Mouse (Mus musculus) intestine, postnatal 0 days (tissue): ENCODE data around the gene Gm498. TPM values are rescaled to one million over a fixed set of nuclear protein-coding genes. Genes with fewer than 3 reads are reported as not detected.

Experiments used
- ATAC-seq: fragments of 200-750 bp; cut with Nextera tagmentation; 2 replicates; pipeline ENCODE4 v1.8.0; 2017; ENCODE audit warnings: mild to moderate bottlenecking, moderate TSS enrichment, moderate library complexity
- H3K27ac ChIP-seq: fragments of 300-500 bp; sonication (generic); 2 replicates; pipeline ENCODE4 v1.5.1; 2014; ENCODE audit warnings: mild to moderate bottlenecking, low read depth, low read length, moderate library complexity
- H3K27me3 ChIP-seq: fragments of 300-500 bp; sonication (generic); replicated peaks from 2 replicates; pipeline ENCODE4 v1.6.1; 2014; ENCODE audit warnings: low read length, mixed read lengths; ENCODE audit not compliant: control insufficient read depth, insufficient read depth
- H3K36me3 ChIP-seq: fragments of 300-500 bp; sonication (generic); 2 replicates; pipeline ENCODE4 v1.6.1; 2014; ENCODE audit warnings: mild to moderate bottlenecking, moderate library complexity; ENCODE audit not compliant: control insufficient read depth, insufficient read depth
- H3K4me1 ChIP-seq: fragments of 300-500 bp; sonication (generic); replicated peaks from 2 replicates; pipeline ENCODE4 v1.6.1; 2014; ENCODE audit warnings: antibody characterized with exemption, low read length, mixed read lengths; ENCODE audit not compliant: control insufficient read depth, insufficient read depth
- H3K4me2 ChIP-seq: fragments of 300-500 bp; sonication (generic); replicated peaks from 2 replicates; pipeline ENCODE4 v1.6.1; 2014; ENCODE audit warnings: low read depth, mild to moderate bottlenecking, moderate library complexity
- H3K4me3 ChIP-seq: fragments of 300-500 bp; sonication (generic); 2 replicates; pipeline ENCODE4 v1.5.1; 2014; ENCODE audit warnings: low read depth, low read length
- H3K9ac ChIP-seq: fragments of 300-500 bp; sonication (generic); 2 replicates; pipeline ENCODE4 v1.6.1; 2014; ENCODE audit warnings: mild to moderate bottlenecking, low read depth, low read length
- H3K9me3 ChIP-seq: fragments of 300-500 bp; sonication (generic); 2 replicates; pipeline ENCODE4 v1.6.1; 2016; ENCODE audit warnings: mixed run types; ENCODE audit not compliant: control insufficient read depth
- CTCF ChIP-seq: sonication (generic); IDR thresholded peaks from 2 replicates; pipeline ENCODE4 v1.5.1; 2016; ENCODE audit warnings: low read depth, mild to moderate bottlenecking, control low read depth, antibody characterized with exemption, moderate library complexity
- WGBS: fragments of 180-500 bp; shearing (Covaris S2); extraction: QIAGEN DNeasy Blood & Tissue Kit; methylation state at CpG from one replicate; pipeline ENCODE4 v1.1.7; 2014; 5-methylcytosine and 5-hydroxymethylcytosine counted together
- polyA plus RNA-seq: library from polyadenylated mRNA; unstranded; fragments of >200 nt; fragmentation: Nextera tagmentation; extraction: Ambion mirVana; gene quantifications from 2 replicates; pipeline ENCODE4 v1.2.1, GENCODE M21; 2015

Gene Gm498
- polyA plus RNA-seq, 1 experiment from 2014 or later = not detected

DNA sequence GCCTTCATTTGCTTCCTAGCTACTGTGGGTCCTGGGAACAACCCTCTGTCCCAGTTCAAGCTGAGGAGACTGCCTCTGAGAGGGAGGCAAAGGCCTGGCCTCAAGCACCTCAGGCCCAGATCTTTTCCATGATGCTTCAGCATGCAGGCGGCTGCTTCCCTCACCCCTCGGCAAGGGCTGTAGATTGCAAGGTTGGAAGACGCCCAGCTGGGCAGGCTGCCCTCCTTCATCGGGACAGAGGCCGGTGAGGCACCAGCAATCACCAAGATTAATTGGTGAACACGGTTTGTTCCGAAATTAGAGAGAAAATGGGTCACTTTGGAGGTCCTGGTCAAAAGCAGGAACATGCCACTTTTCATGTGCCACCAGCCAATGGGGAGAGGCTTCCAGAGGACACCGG is 47.0 kb downstream of the Gm498 start:
- TF ChIP-seq CTCF = no peak
- Histone ChIP-seq H3K4me2 (no peak overlapping the region), H3K4me1 (0 out of 2 replicates have a peak, but pooled peaks cover under 1% of the 10 kb centered on the region), H3K27me3 (no peaks in the 10 kb centered on the region), H3K27ac (no peak overlapping the region), H3K9ac (no peak overlapping the region), H3K4me3 (no peak overlapping the region), H3K36me3 (no peaks in the 10 kb centered on the region), H3K9me3 (no peaks in the 10 kb centered on the region)
- 84% methylated on average over 8 of the region's 8 CpGs for WGBS
- ATAC-seq = no peak

DNA sequence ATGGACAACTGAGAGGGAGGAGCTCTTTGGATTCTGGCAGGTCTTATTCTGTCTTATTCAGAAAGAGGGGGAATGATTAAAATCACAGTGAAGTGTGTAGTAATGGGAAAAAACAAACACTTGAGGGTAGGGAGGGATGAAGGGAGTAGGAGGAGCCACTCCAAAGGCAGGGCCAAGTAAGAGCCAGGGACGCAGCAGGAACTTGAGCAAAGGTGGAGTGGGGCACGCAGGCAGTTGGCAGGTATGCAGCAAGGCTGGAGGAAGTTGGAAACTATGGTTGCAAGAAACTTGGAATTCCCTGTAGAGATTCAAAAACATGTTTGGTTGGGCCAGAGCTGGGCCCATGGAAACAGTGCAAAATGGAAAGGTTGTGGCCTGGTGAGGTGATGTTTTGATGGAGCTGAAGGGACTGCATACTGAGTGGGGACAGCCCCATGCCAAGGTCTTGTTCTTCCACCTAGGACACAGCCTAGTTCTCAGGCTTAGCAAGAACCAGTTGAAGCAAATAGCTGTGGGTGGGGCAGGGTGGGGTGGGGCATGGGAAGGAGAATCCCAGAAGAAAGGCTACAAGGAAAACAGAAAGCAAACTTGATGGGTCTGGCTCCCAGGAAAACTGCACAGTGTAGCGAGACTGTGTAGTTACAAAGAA is 52.5 kb downstream of the Gm498 start:
- no peak for TF ChIP-seq CTCF
- no peaks in the 10 kb centered on the region for H3K9me3 ChIP-seq
- H3K27me3 ChIP-seq = no peaks in the 10 kb centered on the region
- no peak overlapping the region for H3K9ac ChIP-seq
- WGBS = 35% methylated on average over 3 of the region's 3 CpGs
- H3K4me2 ChIP-seq = no peak overlapping the region
- no peak overlapping the region for H3K4me3 ChIP-seq
- peak; percentile 82 for ATAC-seq
- no peak overlapping the region for H3K27ac ChIP-seq
- H3K36me3 ChIP-seq = no peaks in the 10 kb centered on the region
- H3K4me1 ChIP-seq = 0 out of 2 replicates have a peak, but pooled peaks cover 5% of the 10 kb centered on the region

DNA sequence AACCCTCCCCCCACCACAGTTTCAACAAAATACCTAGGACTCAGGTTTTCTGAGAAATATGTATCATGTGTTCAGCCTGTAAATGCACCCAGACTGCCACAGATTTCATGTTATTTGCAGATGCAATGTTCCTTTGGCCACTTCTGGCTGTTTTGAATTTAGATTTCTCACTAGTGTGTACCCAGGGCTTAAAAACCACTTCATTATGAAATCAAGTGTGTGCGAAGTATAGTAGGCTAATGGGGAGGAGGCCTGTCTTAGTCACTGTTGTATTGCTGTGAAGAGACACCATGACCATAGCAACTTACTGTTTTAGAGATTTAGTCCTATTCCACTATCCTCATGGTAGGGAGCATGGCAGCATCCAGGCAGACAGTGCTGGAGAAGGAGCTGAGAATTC is 63.3 kb downstream of the Gm498 start:
- TF ChIP-seq CTCF = no peak
- WGBS = 95% methylated on average over 1 of the region's 1 CpGs
- ATAC-seq = no peak

DNA sequence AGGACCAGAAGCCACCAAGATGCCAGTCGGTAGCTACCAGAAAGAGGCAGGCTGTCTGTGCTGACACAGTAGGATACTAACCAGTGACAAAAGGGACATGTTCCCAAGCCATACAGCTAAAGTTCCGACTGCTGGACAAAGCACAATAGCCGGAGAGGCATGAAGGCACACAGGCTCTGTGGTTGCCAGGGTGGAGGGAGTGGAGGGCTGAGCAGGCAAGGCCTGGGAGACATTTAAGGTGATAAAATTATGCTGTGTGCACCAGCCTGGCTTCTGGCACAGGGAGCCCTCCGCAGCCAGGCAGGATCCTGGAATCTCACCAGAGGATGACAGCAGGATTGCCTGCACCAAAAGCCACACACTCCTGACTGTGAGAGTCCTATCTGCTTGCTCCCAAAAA is 72.0 kb downstream of the Gm498 start:
- no peaks in the 10 kb centered on the region for H3K4me1 ChIP-seq
- no peak overlapping the region for H3K27ac ChIP-seq
- no peak overlapping the region for H3K9ac ChIP-seq
- H3K27me3 ChIP-seq = no peaks in the 10 kb centered on the region
- no peaks in the 10 kb centered on the region for H3K9me3 ChIP-seq
- 65% methylated on average over 4 of the region's 4 CpGs for WGBS
- H3K4me2 ChIP-seq = no peak overlapping the region
- ATAC-seq = no peak
- TF ChIP-seq CTCF = no peak
- H3K4me3 ChIP-seq = no peak overlapping the region
- H3K36me3 ChIP-seq = no peaks in the 10 kb centered on the region

More for the DNA sequence above, 63.3 kb downstream of the Gm498 start:
- Histone ChIP-seq H3K27ac (no peak overlapping the region), H3K4me1 (no peaks in the 10 kb centered on the region), H3K9me3 (no peaks in the 10 kb centered on the region), H3K4me2 (no peak overlapping the region), H3K9ac (no peak overlapping the region), H3K36me3 (no peaks in the 10 kb centered on the region), H3K4me3 (no peak overlapping the region), H3K27me3 (no peaks in the 10 kb centered on the region)

DNA sequence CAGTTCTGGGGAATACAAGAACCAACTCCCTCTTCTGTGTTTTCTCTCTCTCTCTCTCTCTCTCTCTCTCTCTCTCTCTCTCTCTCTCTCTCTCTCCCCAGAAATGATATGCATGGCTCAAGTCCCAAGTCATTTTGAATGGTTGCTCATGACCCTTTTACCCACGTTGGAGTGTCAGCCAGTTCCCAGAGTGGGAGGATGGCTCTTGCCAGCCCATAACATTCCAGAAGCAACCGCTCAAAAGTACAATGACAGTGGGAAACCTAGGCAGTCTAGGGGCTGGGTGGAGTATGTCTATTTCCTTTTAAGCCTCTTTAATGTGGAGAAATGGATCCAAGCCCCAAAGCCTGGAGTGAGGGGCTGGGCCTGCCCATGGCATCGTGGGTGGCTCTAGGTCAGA is 72.8 kb downstream of the Gm498 start:
- H3K27ac ChIP-seq = no peak overlapping the region
- 69% methylated on average over 3 of the region's 3 CpGs for WGBS
- no peak overlapping the region for H3K4me2 ChIP-seq
- no peaks in the 10 kb centered on the region for H3K4me1 ChIP-seq
- no peak for ATAC-seq
- no peak overlapping the region for H3K9ac ChIP-seq
- H3K27me3 ChIP-seq = no peaks in the 10 kb centered on the region
- H3K36me3 ChIP-seq = no peaks in the 10 kb centered on the region
- H3K4me3 ChIP-seq = no peak overlapping the region
- no peak for TF ChIP-seq CTCF
- no peaks in the 10 kb centered on the region for H3K9me3 ChIP-seq

DNA sequence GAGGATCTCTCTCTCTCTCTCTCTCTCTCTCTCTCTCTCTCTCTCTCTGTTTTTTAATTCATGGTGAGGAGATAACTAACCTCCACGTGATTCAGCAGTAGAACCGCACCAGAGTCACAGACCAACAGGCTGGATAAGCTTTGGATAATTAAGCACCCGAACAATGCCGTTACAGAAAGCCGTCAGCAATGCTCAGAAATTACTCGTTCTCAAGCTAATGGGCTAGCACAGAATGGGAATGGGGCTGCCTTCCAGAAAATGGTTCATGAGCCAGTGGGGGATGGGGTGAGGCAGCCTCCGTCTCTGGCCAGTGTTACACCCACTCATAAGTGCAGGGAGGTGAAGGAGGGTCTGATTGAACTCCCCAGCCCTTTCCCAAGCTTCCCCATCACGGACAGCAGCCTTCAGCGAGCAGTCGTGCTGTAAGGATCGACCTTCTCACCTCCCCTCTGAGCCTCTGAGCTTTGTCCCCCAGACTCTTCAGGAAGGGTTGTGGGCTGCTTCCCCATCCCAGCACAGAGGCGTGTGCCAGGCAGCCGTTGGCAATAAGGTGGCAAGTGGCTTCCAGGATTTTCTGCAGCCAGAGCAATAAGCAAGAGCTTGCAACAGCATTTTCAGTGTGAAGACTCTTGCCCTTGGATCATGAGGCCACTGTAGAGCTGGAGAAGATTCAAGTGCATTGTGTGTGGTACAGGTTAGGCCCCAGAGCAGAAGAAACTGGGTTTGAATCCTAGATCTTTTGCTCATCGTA is 76.5 kb downstream of the Gm498 start:
- Histone ChIP-seq H3K4me3 (no peak overlapping the region), H3K9ac (no peak overlapping the region), H3K9me3 (no peaks in the 10 kb centered on the region), H3K27ac (no peak overlapping the region), H3K4me1 (no peaks in the 10 kb centered on the region), H3K27me3 (no peaks in the 10 kb centered on the region), H3K4me2 (no peak overlapping the region), H3K36me3 (no peaks in the 10 kb centered on the region)
- ATAC-seq = no peak
- TF ChIP-seq CTCF = no peak
- 80% methylated on average over 14 of the region's 14 CpGs for WGBS
